Mouse (Mus musculus): ENCODE results near the gene Eya4. TPM values are rescaled to one million over a fixed set of nuclear protein-coding genes. Genes with fewer than 3 reads are reported as not detected.

Gene Eya4
- polyA plus RNA-seq, 1 experiment from 2014 or later, result 9.6 TPM

- no peaks in the 10 kb centered on the region for H3K4me1 ChIP-seq
- H3K36me3 ChIP-seq, result no peaks in the 10 kb centered on the region
- ATAC-seq (ENCODE audit: low FRiP score, low read depth), result no peak
- no peak overlapping the region for H3K4me2 ChIP-seq (replicated peaks)
- WGBS, result 63% methylated on average over 3 of the region's 3 CpGs
- H3K27me3 ChIP-seq, result no peaks in the 10 kb centered on the region
- H3K9me3 ChIP-seq, result no peaks in the 10 kb centered on the region
- no peak overlapping the region for H3K27ac ChIP-seq
- no peak overlapping the region for H3K9ac ChIP-seq
- no peak overlapping the region for H3K4me3 ChIP-seq
These were observed 130.2 kb downstream of the Eya4 start for GRCm38 (mm10) chr10:23220432-23220831.

- Histone ChIP-seq H3K4me1 (no peaks in the 10 kb centered on the region), H3K9ac (no peak overlapping the region), H3K27me3 (no peaks in the 10 kb centered on the region), H3K4me2 (replicated peaks) (no peak overlapping the region), H3K4me3 (no peak overlapping the region), H3K36me3 (no peaks in the 10 kb centered on the region), H3K27ac (no peak overlapping the region), H3K9me3 (no peaks in the 10 kb centered on the region)
- no peak for ATAC-seq (ENCODE audit: low FRiP score, low read depth)
- WGBS, result 60% methylated on average over 4 of the region's 4 CpGs
These were observed 133.8 kb downstream of the Eya4 start for GRCm38 (mm10) chr10:23216815-23217214.

- no peaks in the 10 kb centered on the region for H3K27me3 ChIP-seq
- no peaks in the 10 kb centered on the region for H3K36me3 ChIP-seq
- H3K9ac ChIP-seq, result no peak overlapping the region
- H3K9me3 ChIP-seq, result no peaks in the 10 kb centered on the region
- no peak overlapping the region for H3K4me3 ChIP-seq
- H3K4me2 ChIP-seq (replicated peaks), result no peak overlapping the region
- peaks cover 11% of the 10 kb centered on the region for H3K4me1 ChIP-seq
- no peak for ATAC-seq (ENCODE audit: low FRiP score, low read depth)
- H3K27ac ChIP-seq, result no peak overlapping the region
- WGBS, result 74% methylated on average over 2 of the region's 2 CpGs
These were observed 139.2 kb downstream of the Eya4 start for GRCm38 (mm10) chr10:23211381-23211780.

- Histone ChIP-seq H3K36me3 (no peaks in the 10 kb centered on the region), H3K27ac (no peak overlapping the region), H3K9ac (no peak overlapping the region), H3K4me1 (peaks cover 23% of the 10 kb centered on the region), H3K9me3 (no peaks in the 10 kb centered on the region), H3K4me3 (no peak overlapping the region), H3K27me3 (no peaks in the 10 kb centered on the region), H3K4me2 (replicated peaks) (no peak overlapping the region)
- 57% methylated on average over 4 of the region's 4 CpGs for WGBS
- ATAC-seq (ENCODE audit: low FRiP score, low read depth), result no peak
These were observed 146.7 kb downstream of the Eya4 start for GRCm38 (mm10) chr10:23203885-23204284.

- Histone ChIP-seq H3K27ac (no peak overlapping the region), H3K9ac (no peak overlapping the region), H3K27me3 (no peaks in the 10 kb centered on the region), H3K9me3 (no peaks in the 10 kb centered on the region), H3K36me3 (no peaks in the 10 kb centered on the region), H3K4me1 (peaks cover 21% of the 10 kb centered on the region), H3K4me2 (replicated peaks) (no peak overlapping the region), H3K4me3 (no peak overlapping the region)
- WGBS, result 39% methylated on average over 10 of the region's 10 CpGs
- no peak for ATAC-seq (ENCODE audit: low FRiP score, low read depth)
These were observed 147.3 kb downstream of the Eya4 start for GRCm38 (mm10) chr10:23203144-23203838.

GRCm38 (mm10) chr10:23202591-23202990, 148.0 kb downstream of the Eya4 start:
- Histone ChIP-seq H3K4me3 (no peak overlapping the region), H3K4me2 (replicated peaks) (no peak overlapping the region), H3K4me1 (peaks cover 21% of the 10 kb centered on the region), H3K27me3 (no peaks in the 10 kb centered on the region), H3K36me3 (no peaks in the 10 kb centered on the region), H3K9ac (no peak overlapping the region), H3K27ac (no peak overlapping the region), H3K9me3 (no peaks in the 10 kb centered on the region)
- 84% methylated on average over 4 of the region's 4 CpGs for WGBS
- no peak for ATAC-seq (ENCODE audit: low FRiP score, low read depth)

GRCm38 (mm10) chr10:23198251-23198650, 152.3 kb downstream of the Eya4 start:
- H3K4me1 ChIP-seq, result peaks cover 25% of the 10 kb centered on the region
- H3K27me3 ChIP-seq, result no peaks in the 10 kb centered on the region
- no peak overlapping the region for H3K27ac ChIP-seq
- WGBS, result 80% methylated on average over 5 of the region's 5 CpGs
- no peaks in the 10 kb centered on the region for H3K9me3 ChIP-seq
- no peak overlapping the region for H3K4me3 ChIP-seq
- H3K4me2 ChIP-seq (replicated peaks), result no peak overlapping the region
- H3K9ac ChIP-seq, result no peak overlapping the region
- no peak for ATAC-seq (ENCODE audit: low FRiP score, low read depth)
- H3K36me3 ChIP-seq, result no peaks in the 10 kb centered on the region

GRCm38 (mm10) chr10:23196336-23196735, 154.2 kb downstream of the Eya4 start:
- no peaks in the 10 kb centered on the region for H3K9me3 ChIP-seq
- no peaks in the 10 kb centered on the region for H3K36me3 ChIP-seq
- ATAC-seq (ENCODE audit: low FRiP score, low read depth), result no peak
- H3K4me1 ChIP-seq, result peaks cover 22% of the 10 kb centered on the region
- H3K27ac ChIP-seq, result no peak overlapping the region
- no peak overlapping the region for H3K4me3 ChIP-seq
- H3K9ac ChIP-seq, result no peak overlapping the region
- 88% methylated on average over 4 of the region's 4 CpGs for WGBS
- no peak overlapping the region for H3K4me2 ChIP-seq (replicated peaks)
- no peaks in the 10 kb centered on the region for H3K27me3 ChIP-seq

GRCm38 (mm10) chr10:23195337-23195736, 155.2 kb downstream of the Eya4 start:
- Histone ChIP-seq H3K27ac (no peak overlapping the region; the same call in 1 of the 2 replicates), H3K27me3 (no peaks in the 10 kb centered on the region), H3K36me3 (no peaks in the 10 kb centered on the region), H3K9me3 (no peaks in the 10 kb centered on the region), H3K4me3 (no peak overlapping the region), H3K9ac (no peak overlapping the region), H3K4me2 (replicated peaks) (no peak overlapping the region), H3K4me1 (peaks cover 27% of the 10 kb centered on the region)
- WGBS, result 37% methylated on average over 2 of the region's 2 CpGs
- ATAC-seq (ENCODE audit: low FRiP score, low read depth), result peak; percentile 85

GRCm38 (mm10) chr10:23189836-23190235, 160.8 kb downstream of the Eya4 start:
- 49% methylated on average over 10 of the region's 10 CpGs for WGBS
- Histone ChIP-seq H3K4me1 (peaks cover 24% of the 10 kb centered on the region), H3K27me3 (no peaks in the 10 kb centered on the region), H3K9ac (no peak overlapping the region), H3K4me2 (replicated peaks) (no peak overlapping the region), H3K36me3 (no peaks in the 10 kb centered on the region), H3K9me3 (no peaks in the 10 kb centered on the region), H3K27ac (no peak overlapping the region), H3K4me3 (no peak overlapping the region)
- no peak for ATAC-seq (ENCODE audit: low FRiP score, low read depth)

- H3K4me1 ChIP-seq, result peaks cover 10% of the 10 kb centered on the region; the same call in 1 of the 2 replicates
- no peak overlapping the region for H3K9ac ChIP-seq
- no peak overlapping the region for H3K4me3 ChIP-seq
- H3K27ac ChIP-seq, result no peak overlapping the region
- no peak overlapping the region for H3K4me2 ChIP-seq (replicated peaks)
- no peaks in the 10 kb centered on the region for H3K27me3 ChIP-seq
- H3K36me3 ChIP-seq, result no peaks in the 10 kb centered on the region
- no peaks in the 10 kb centered on the region for H3K9me3 ChIP-seq
- WGBS, result 90% methylated on average over 6 of the region's 6 CpGs
- ATAC-seq (ENCODE audit: low FRiP score, low read depth), result no peak
These were observed 165.2 kb downstream of the Eya4 start for GRCm38 (mm10) chr10:23185391-23185790.

- 0 out of 2 replicates have a peak, but pooled peaks have one; percentile 8 for ATAC-seq (ENCODE audit: low FRiP score, low read depth)
- Histone ChIP-seq H3K9me3 (no peaks in the 10 kb centered on the region), H3K4me3 (no peak overlapping the region), H3K27ac (no peak overlapping the region), H3K4me1 (peaks cover 17% of the 10 kb centered on the region), H3K4me2 (replicated peaks) (no peak overlapping the region), H3K36me3 (no peaks in the 10 kb centered on the region), H3K9ac (no peak overlapping the region), H3K27me3 (no peaks in the 10 kb centered on the region)
- WGBS, result 80% methylated on average over 11 of the region's 11 CpGs
These were observed 168.8 kb downstream of the Eya4 start for GRCm38 (mm10) chr10:23181572-23182493.

All from limb, embryonic 13.5 days (tissue).